Comparison of ENCODE assay signal across 18 mouse cellular contexts in the genomic region with DNA sequence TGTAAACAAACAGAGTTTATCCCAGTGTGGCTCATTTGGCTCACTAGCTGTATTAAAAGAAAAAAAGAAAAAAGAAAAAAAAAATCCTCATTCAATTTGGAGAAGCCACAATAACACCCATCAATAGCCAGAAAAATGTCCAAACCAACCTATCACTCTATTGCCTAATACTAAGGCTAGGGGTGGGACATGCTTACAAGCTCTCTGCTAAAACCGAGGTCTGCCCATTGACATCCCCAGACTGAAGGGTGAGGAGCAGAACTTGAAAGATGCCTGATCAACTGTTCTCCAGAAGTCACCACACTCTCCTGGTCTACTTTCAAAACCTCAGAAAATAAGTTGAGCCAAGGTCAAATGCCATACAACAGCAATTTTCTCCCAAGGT. TPM values are rescaled to one million over a fixed set of nuclear protein-coding genes. Genes with fewer than 3 reads are reported as not detected.
A peak's percentile ranks its signal among the peaks of the same experiment; 100 is the strongest.
DNase-seq lines count a peak whose midpoint lies in the region; ATAC-seq and TF ChIP-seq lines count a peak whose summit lies in the region.
"Had no signal": no experiment of that assay in that cellular context is flagged by ENCODE, and none has a peak within 500 bp of the region (broad histone marks: within the 10 kb centered on the region; RNA-seq: fewer than 3 reads in every experiment).

No protein-coding gene starts in this region.

- TF ChIP-seq POLR2A in cerebellum, adult 2 months (IDR thresholded peaks at IDR 0.05; ENCODE audit: borderline replicate concordance, insufficient read depth, low read length): no peak

- H3K27me3 ChIP-seq in cerebellum, adult 2 months (ENCODE audit: control insufficient read depth, insufficient read depth, low read length): no peaks in the 10 kb centered on the region
- H3K27me3 ChIP-seq in heart, embryonic 16.5 days (ENCODE audit: control insufficient read depth, insufficient read depth, low read length): no peaks in the 10 kb centered on the region
- no peaks in the 10 kb centered on the region for H3K27me3 ChIP-seq in heart, embryonic 12.5 days (replicated peaks)
- no peaks in the 10 kb centered on the region for H3K27me3 ChIP-seq in kidney, postnatal 0 days (ENCODE audit: insufficient read depth, low read length)
- no peaks in the 10 kb centered on the region for H3K27me3 ChIP-seq in lung, embryonic 16.5 days (ENCODE audit: control insufficient read depth, insufficient read depth, low read depth, low read length)
- H3K27me3 ChIP-seq: forebrain, embryonic 13.5 days; hindbrain, embryonic 12.5 days; intestine, embryonic 15.5 days; limb, embryonic 15.5 days; neural tube, embryonic 13.5 days had no signal

- 60% methylated on average over 1 of the region's 1 CpGs for WGBS in cerebellum, adult 2 months
- WGBS in heart, embryonic 16.5 days: 41% methylated on average over 1 of the region's 1 CpGs
- 58% methylated on average over 1 of the region's 1 CpGs for WGBS in heart, embryonic 12.5 days
- WGBS in kidney, postnatal 0 days: 49% methylated on average over 1 of the region's 1 CpGs
- 9% methylated on average over 1 of the region's 1 CpGs for WGBS in lung, embryonic 16.5 days

- no peaks in the 10 kb centered on the region for H3K36me3 ChIP-seq in heart, embryonic 16.5 days (ENCODE audit: control insufficient read depth, insufficient read depth)
- no peaks in the 10 kb centered on the region for H3K36me3 ChIP-seq in heart, embryonic 12.5 days
- H3K36me3 ChIP-seq in kidney, postnatal 0 days (ENCODE audit: insufficient read depth, low read length): no peaks in the 10 kb centered on the region
- H3K36me3 ChIP-seq in lung, embryonic 16.5 days (ENCODE audit: control insufficient read depth, insufficient read depth, low read length): no peaks in the 10 kb centered on the region
- H3K36me3 ChIP-seq: hindbrain, embryonic 12.5 days; intestine, embryonic 15.5 days; limb, embryonic 15.5 days; neural tube, embryonic 13.5 days had no signal

- no peak overlapping the region for H3K4me2 ChIP-seq in heart, embryonic 16.5 days (ENCODE audit: low read depth, low read length)
- no peak overlapping the region for H3K4me2 ChIP-seq in heart, embryonic 12.5 days
- no peak overlapping the region for H3K4me2 ChIP-seq in kidney, postnatal 0 days (ENCODE audit: low read length)
- H3K4me2 ChIP-seq in lung, embryonic 16.5 days (ENCODE audit: low read depth, low read length): peak overlapping the region; percentile 15; the same call in 1 of the 2 replicates
- H3K4me2 ChIP-seq: forebrain, embryonic 13.5 days; hindbrain, embryonic 12.5 days; intestine, embryonic 15.5 days; limb, embryonic 15.5 days; neural tube, embryonic 13.5 days had no signal

- no peak for TF ChIP-seq CTCF in cerebellum, adult 2 months (IDR thresholded peaks at IDR 0.05; ENCODE audit: borderline replicate concordance, insufficient read depth, low read depth, low read length)
- no peak for TF ChIP-seq CTCF in kidney, postnatal 0 days (IDR thresholded peaks at IDR 0.05; ENCODE audit: low read depth)

- no peaks in the 10 kb centered on the region for H3K9me3 ChIP-seq in heart, embryonic 16.5 days (replicated peaks; ENCODE audit: control insufficient read depth, low read length)
- H3K9me3 ChIP-seq in heart, embryonic 12.5 days (replicated peaks): no peaks in the 10 kb centered on the region
- no peaks in the 10 kb centered on the region for H3K9me3 ChIP-seq in kidney, postnatal 0 days (replicated peaks; ENCODE audit: low read length)
- H3K9me3 ChIP-seq in lung, embryonic 16.5 days (ENCODE audit: control insufficient read depth, low read length): no peaks in the 10 kb centered on the region
- H3K9me3 ChIP-seq: forebrain, embryonic 13.5 days; hindbrain, embryonic 12.5 days; intestine, embryonic 15.5 days; limb, embryonic 15.5 days; neural tube, embryonic 13.5 days had no signal

- peaks cover 29% of the 10 kb centered on the region for H3K4me1 ChIP-seq in cerebellum, adult 2 months (ENCODE audit: control insufficient read depth, insufficient read depth, low read length)
- H3K4me1 ChIP-seq in heart, embryonic 16.5 days (ENCODE audit: control insufficient read depth, insufficient read depth, low read length): peaks cover 49% of the 10 kb centered on the region
- H3K4me1 ChIP-seq in heart, embryonic 12.5 days (replicated peaks): peaks cover 45% of the 10 kb centered on the region
- peaks cover 17% of the 10 kb centered on the region; the same call in 1 of the 2 replicates for H3K4me1 ChIP-seq in kidney, postnatal 0 days (replicated peaks; ENCODE audit: insufficient read depth, low read length)
- peaks cover 49% of the 10 kb centered on the region for H3K4me1 ChIP-seq in lung, embryonic 16.5 days (replicated peaks; ENCODE audit: control insufficient read depth, insufficient read depth, low read length)

- peak in 1 of 2 experiments; percentile 19 for DNase-seq in cerebellum, adult 2 months
- no peak for DNase-seq in kidney, postnatal 0 days (ENCODE audit: low spot score)
- DNase-seq in kidney, postnatal 36 days: no peak
- DNase-seq in lung, postnatal 36 days: no peak
- DNase-seq: gastrocnemius, postnatal 25 days; liver, postnatal 0 days; midbrain, embryonic 14.5 days; thymus, postnatal 36 days had no signal

- no peak for ATAC-seq in cerebellum, adult (ENCODE audit: insufficient number of reproducible peaks, low FRiP score, low TSS enrichment)
- no peak for ATAC-seq in heart, embryonic 16.5 days (replicated peaks; ENCODE audit: extremely low read depth, insufficient read depth, low FRiP score)
- no peak for ATAC-seq in heart, embryonic 12.5 days (ENCODE audit: insufficient number of reproducible peaks, low FRiP score)
- ATAC-seq in kidney, postnatal 0 days (replicated peaks; ENCODE audit: low FRiP score, low read depth): no peak
- peak; percentile 74 for ATAC-seq in lung, embryonic 16.5 days (ENCODE audit: low read depth)

- no peak overlapping the region for H3K4me3 ChIP-seq in cerebellum, adult 2 months (replicated peaks; ENCODE audit: insufficient read depth, low read depth, low read length)
- H3K4me3 ChIP-seq in heart, embryonic 16.5 days (ENCODE audit: low read length): no peak overlapping the region
- H3K4me3 ChIP-seq in heart, embryonic 12.5 days: no peak overlapping the region
- H3K4me3 ChIP-seq in kidney, postnatal 0 days (replicated peaks; ENCODE audit: low read depth, low read length): no peak overlapping the region
- H3K4me3 ChIP-seq in lung, embryonic 16.5 days (ENCODE audit: low read length): no peak overlapping the region
- H3K4me3 ChIP-seq: erythroblast, embryonic 14.5 days; forebrain, embryonic 13.5 days; hindbrain, embryonic 12.5 days; intestine, embryonic 15.5 days; limb, embryonic 15.5 days; neural tube, embryonic 13.5 days had no signal

- H3K27ac ChIP-seq in cerebellum, adult 2 months (ENCODE audit: insufficient read depth, low read length): peak overlapping the region; percentile 65; the same call in 1 of the 2 replicates
- peak overlapping the region; percentile 85 for H3K27ac ChIP-seq in heart, embryonic 16.5 days (ENCODE audit: low read length)
- no peak overlapping the region for H3K27ac ChIP-seq in heart, embryonic 12.5 days (ENCODE audit: poor library complexity, severe bottlenecking)
- H3K27ac ChIP-seq in kidney, postnatal 0 days: 0 out of 2 replicates have a peak overlapping the region, but pooled peaks have one; percentile 19
- H3K27ac ChIP-seq in lung, embryonic 16.5 days (ENCODE audit: low read length): peak overlapping the region; percentile 74
- H3K27ac ChIP-seq: forebrain, embryonic 13.5 days; hindbrain, embryonic 12.5 days; intestine, embryonic 15.5 days; limb, embryonic 15.5 days; neural tube, embryonic 13.5 days had no signal

- H3K9ac ChIP-seq in heart, embryonic 16.5 days (ENCODE audit: low read length): no peak overlapping the region
- H3K9ac ChIP-seq in heart, embryonic 12.5 days: no peak overlapping the region
- no peak overlapping the region for H3K9ac ChIP-seq in kidney, postnatal 0 days (ENCODE audit: low read depth, low read length)
- H3K9ac ChIP-seq in lung, embryonic 16.5 days (ENCODE audit: low read length): no peak overlapping the region
- H3K9ac ChIP-seq: forebrain, embryonic 13.5 days; hindbrain, embryonic 12.5 days; intestine, embryonic 15.5 days; limb, embryonic 15.5 days; liver, postnatal 0 days; neural tube, embryonic 13.5 days had no signal

RNA-seq across cellular contexts. Expression of a gene that starts 22.4 kb away (rescaled TPM):
- 5.4 and 5.8 TPM in 2 replicates for polyA plus RNA-seq in cerebellum, adult 2 months (2012; rRNA removed)
- polyA plus RNA-seq in heart, embryonic 16.5 days (2015; fragmentation: Nextera tagmentation; extraction: Ambion mirVana): 6.5 and 7.3 TPM in 2 replicates
- 7.3 and 7.6 TPM in 2 replicates for polyA plus RNA-seq in heart, embryonic 12.5 days (2016; fragmentation: Nextera tagmentation; extraction: Ambion mirVana)
- 13.3 and 15.7 TPM in 2 replicates for polyA plus RNA-seq in kidney, postnatal 0 days (2015; fragmentation: Nextera tagmentation; extraction: Ambion mirVana)
- polyA plus RNA-seq in lung, embryonic 16.5 days (2015; fragmentation: Nextera tagmentation; extraction: Ambion mirVana): 15.9 and 17.2 TPM in 2 replicates
